Mouse (Mus musculus): ENCODE results near the gene Phldb2. TPM values are rescaled to one million over a fixed set of nuclear protein-coding genes. Genes with fewer than 3 reads are reported as not detected.

Phldb2 gene
- total and polyA plus RNA-seq, 3 experiments, result not detected

DNA sequence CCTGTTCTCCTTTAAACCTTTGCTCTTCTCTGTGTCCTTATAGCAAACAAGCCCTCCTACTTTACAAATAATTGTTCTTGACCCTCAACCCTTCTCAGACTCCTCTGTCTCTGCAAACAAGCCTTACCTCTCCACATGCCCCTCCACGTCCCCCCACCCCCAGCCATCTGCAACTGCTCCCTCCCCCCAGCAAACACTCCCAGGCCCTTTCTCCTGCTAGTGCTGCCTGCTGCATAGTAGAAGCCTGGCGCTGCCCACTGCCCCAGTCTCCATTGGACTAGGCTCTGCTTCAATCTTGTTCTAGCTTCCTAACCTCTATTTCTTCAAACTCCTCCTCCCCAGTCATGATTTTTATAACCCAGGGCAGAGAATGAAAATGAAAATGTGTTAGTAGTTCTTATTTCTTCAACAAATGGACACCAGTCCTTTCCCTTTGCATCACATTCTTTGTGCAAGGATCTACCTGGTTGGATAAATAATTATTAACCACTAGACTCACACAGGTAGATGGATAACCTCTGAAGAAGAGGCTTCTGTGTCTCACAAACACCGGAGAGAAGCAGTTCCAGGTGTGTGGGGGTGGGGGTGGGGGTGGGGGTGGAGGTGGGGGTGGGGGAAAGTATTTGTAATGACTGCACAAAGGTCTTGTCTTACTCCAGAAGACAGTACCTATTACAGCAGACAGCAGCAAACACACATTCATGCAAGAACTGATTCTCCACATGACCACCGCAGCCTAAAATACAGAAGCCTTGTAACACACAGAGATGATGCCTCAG lies 122.1 kb downstream of the Phldb2 start:
- no peak overlapping the region for H3K9ac ChIP-seq (ENCODE audit: control insufficient read depth, low read depth, low read length, poor library complexity, severe bottlenecking)

DNA sequence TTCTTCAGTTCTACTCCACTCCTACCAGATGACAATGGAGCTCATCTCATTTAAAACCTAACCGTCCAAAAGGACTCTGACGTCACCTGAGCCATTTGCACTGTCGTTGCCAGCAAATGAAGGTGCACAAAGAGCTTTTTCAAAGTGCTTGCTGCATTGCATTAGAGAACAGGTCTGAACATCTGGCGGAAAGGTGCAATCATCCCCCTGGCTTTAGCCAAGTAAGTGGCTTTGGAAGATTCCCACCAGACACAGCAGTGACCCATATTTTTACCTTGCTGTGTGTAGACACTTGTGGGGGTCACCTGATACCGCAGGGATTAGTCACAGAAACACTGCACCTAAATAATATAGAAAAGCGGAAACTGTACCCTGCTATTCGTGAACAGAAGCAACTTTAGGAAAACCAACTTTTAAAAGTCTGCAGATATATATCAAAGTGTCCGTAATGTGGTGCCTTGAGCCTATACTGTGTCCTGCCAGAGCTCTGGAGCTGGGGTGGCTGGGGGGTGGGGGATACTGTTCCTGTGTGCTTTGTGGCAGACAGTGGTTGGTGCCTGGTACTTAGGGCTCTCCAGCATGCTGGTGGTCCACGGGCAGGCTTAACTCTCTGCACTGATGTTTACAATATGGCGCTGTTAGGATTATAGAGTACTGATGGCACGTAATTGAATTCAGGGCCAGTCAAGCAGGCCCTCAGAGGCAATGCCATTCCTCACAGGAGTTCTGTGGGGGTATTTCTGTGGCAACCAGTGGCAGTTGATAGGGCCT lies 123.1 kb downstream of the Phldb2 start:
- Histone ChIP-seq H3K4me1 (ENCODE audit: control insufficient read depth in 1 of 2, insufficient read depth in 2 of 2, low read length in 2 of 2) (no peaks in the 10 kb centered on the region), H3K36me3 (ENCODE audit: control insufficient read depth in 1 of 2, insufficient read depth in 2 of 2, low read length in 2 of 2) (no peaks in the 10 kb centered on the region), H3K4me3 (ENCODE audit: control insufficient read depth in 1 of 2, insufficient read depth in 1 of 2, low read depth in 2 of 2, low read length in 2 of 2) (no peak overlapping the region), H3K79me2 (ENCODE audit: control insufficient read depth, insufficient read depth, low read length, poor library complexity) (no peaks in the 10 kb centered on the region), H3K27me3 (ENCODE audit: control insufficient read depth in 1 of 2, insufficient read depth in 2 of 2, low read length in 2 of 2) (no peaks in the 10 kb centered on the region), H3K9ac (ENCODE audit: control insufficient read depth, low read depth, low read length, poor library complexity, severe bottlenecking) (no peak overlapping the region), H3K27ac (ENCODE audit: control insufficient read depth, low read depth, low read length) (no peak overlapping the region), H3K9me3 (replicated peaks; ENCODE audit: insufficient read depth, low read length) (no peaks in the 10 kb centered on the region)
- TF ChIP-seq POLR2AphosphoS5 (IDR thresholded peaks at IDR 0.05; ENCODE audit: borderline replicate concordance, low read depth, low read length) (no peak), ZKSCAN1 (IDR thresholded peaks at IDR 0.05; ENCODE audit: low read depth, low read length) (no peak), TCF12 (IDR thresholded peaks at IDR 0.05; ENCODE audit: low read depth, low read length) (no peak), CHD1 (IDR thresholded peaks at IDR 0.05; ENCODE audit: low read depth, low read length) (no peak), HCFC1 (IDR thresholded peaks at IDR 0.05; ENCODE audit: low read depth, low read length) (no peak), CHD2 (IDR thresholded peaks at IDR 0.05; ENCODE audit: low read length) (no peak), MAZ (IDR thresholded peaks at IDR 0.05; ENCODE audit: low read depth, low read length) (no peak), JUND (IDR thresholded peaks at IDR 0.05; ENCODE audit: low read depth, low read length) (no peak), USF1 (IDR thresholded peaks at IDR 0.05; ENCODE audit: low read depth, low read length) (no peak), POLR2AphosphoS2 (IDR thresholded peaks at IDR 0.05; ENCODE audit: low read length) (no peak), RAD21 (IDR thresholded peaks at IDR 0.05; ENCODE audit: low read depth, low read length) (no peak), MYC (IDR thresholded peaks at IDR 0.05; ENCODE audit: low read depth, low read length) (no peak), SMC3 (IDR thresholded peaks at IDR 0.05; ENCODE audit: low read depth, low read length) (no peak), MXI1 (IDR thresholded peaks at IDR 0.05; ENCODE audit: low read depth, low read length) (no peak), NELFE (IDR thresholded peaks at IDR 0.05; ENCODE audit: low read depth, low read length) (no peak), EP300 (IDR thresholded peaks at IDR 0.05; ENCODE audit: low read depth in 1 of 2, low read length in 2 of 2) (no peak)
- DNase-seq (ENCODE audit: low read depth, low spot score), result no peak

More for the DNA sequence above, 122.1 kb downstream of the Phldb2 start:
- DNase-seq (ENCODE audit: low read depth, low spot score), result no peak
- Histone ChIP-seq H3K9me3 (replicated peaks; ENCODE audit: insufficient read depth, low read length) (no peaks in the 10 kb centered on the region), H3K79me2 (ENCODE audit: control insufficient read depth, insufficient read depth, low read length, poor library complexity) (no peaks in the 10 kb centered on the region), H3K4me3 (ENCODE audit: control insufficient read depth in 1 of 2, insufficient read depth in 1 of 2, low read depth in 2 of 2, low read length in 2 of 2) (no peak overlapping the region), H3K36me3 (ENCODE audit: control insufficient read depth in 1 of 2, insufficient read depth in 2 of 2, low read length in 2 of 2) (no peaks in the 10 kb centered on the region), H3K27ac (ENCODE audit: control insufficient read depth, low read depth, low read length) (no peak overlapping the region), H3K4me1 (ENCODE audit: control insufficient read depth in 1 of 2, insufficient read depth in 2 of 2, low read length in 2 of 2) (no peaks in the 10 kb centered on the region), H3K27me3 (ENCODE audit: control insufficient read depth in 1 of 2, insufficient read depth in 2 of 2, low read length in 2 of 2) (no peaks in the 10 kb centered on the region)
- TF ChIP-seq RCOR1 (IDR thresholded peaks at IDR 0.05; ENCODE audit: low read depth, low read length) (no peak), MAZ (IDR thresholded peaks at IDR 0.05; ENCODE audit: low read depth, low read length) (no peak), CHD2 (IDR thresholded peaks at IDR 0.05; ENCODE audit: low read length) (no peak), NRF1 (IDR thresholded peaks at IDR 0.05; ENCODE audit: insufficient read depth, low read depth, low read length, poor library complexity, severe bottlenecking) (no peak)
